26 mouse cellular contexts compared by ENCODE assay signal in genomic region chr4:77710231-77710630, GRCm38 (mm10).
A peak's percentile ranks its signal among the peaks of the same experiment; 100 is the strongest.
DNase-seq lines count a peak whose midpoint lies in the region; ATAC-seq lines count a peak whose summit lies in the region.
"Had no signal": no experiment of that assay in that cellular context is flagged by ENCODE, and none has a peak within 500 bp of the region (broad histone marks: within the 10 kb centered on the region; RNA-seq: fewer than 3 reads in every experiment).

No protein-coding gene starts in this region.

- ATAC-seq in embryonic facial prominence, embryonic 14.5 days (ENCODE audit: low read depth), result no peak
- ATAC-seq in forebrain, embryonic 16.5 days, result peak; percentile 65; the same call in 1 of the 2 replicates
- ATAC-seq in forebrain, embryonic 15.5 days (replicated peaks), result no peak; the same call in 1 of the 2 replicates
- ATAC-seq: activated CD4-positive, CD25-positive, alpha-beta regulatory T cell, adult 4 months; CD4-positive, CD25-positive, alpha-beta regulatory T cell, adult 4 months; Patski had no signal

- peak; percentile 53 for DNase-seq in embryonic facial prominence, embryonic 14.5 days (ENCODE audit: low spot score)
- DNase-seq in embryonic facial prominence, embryonic 10.5 days (ENCODE audit: low spot score), result no peak
- DNase-seq in layer of hippocampus, adult 9-11 months, result peak; percentile 3
- DNase-seq in layer of hippocampus, postnatal 10 days (ENCODE audit: low spot score in 2 of 2), result no peak
- no peak for DNase-seq in cerebellum, postnatal 25 days
- DNase-seq: adrenal gland, adult 8-10 months; adrenal gland, postnatal 14 days; adrenal gland, postnatal 36 days; B cell, adult 2 months; cerebellum, adult 11-12 months; cerebellum, adult 2 months; cerebellum, adult 9-10 months; cerebellum, postnatal 10 days; cerebellum, postnatal 36 days; embryo, embryonic 11 days had no signal

- H3K4me1 ChIP-seq in embryonic facial prominence, embryonic 14.5 days (ENCODE audit: control insufficient read depth, insufficient read depth, low read length), result no peaks in the 10 kb centered on the region
- H3K4me1 ChIP-seq in embryonic facial prominence, embryonic 10.5 days, result no peaks in the 10 kb centered on the region
- H3K4me1 ChIP-seq in forebrain, embryonic 16.5 days (replicated peaks; ENCODE audit: control insufficient read depth, insufficient read depth, low read length), result no peaks in the 10 kb centered on the region
- H3K4me1 ChIP-seq in forebrain, embryonic 15.5 days, result no peaks in the 10 kb centered on the region
- H3K4me1 ChIP-seq: embryonic facial prominence, embryonic 12.5 days; embryonic facial prominence, embryonic 15.5 days; forebrain, embryonic 10.5 days had no signal

- no peaks in the 10 kb centered on the region for H3K9me3 ChIP-seq in embryonic facial prominence, embryonic 14.5 days (ENCODE audit: control insufficient read depth, low read length)
- no peaks in the 10 kb centered on the region for H3K9me3 ChIP-seq in embryonic facial prominence, embryonic 10.5 days
- H3K9me3 ChIP-seq in forebrain, embryonic 16.5 days (ENCODE audit: control insufficient read depth, low read length), result no peaks in the 10 kb centered on the region
- H3K9me3 ChIP-seq in forebrain, embryonic 15.5 days, result no peaks in the 10 kb centered on the region
- H3K9me3 ChIP-seq: embryonic facial prominence, embryonic 12.5 days; embryonic facial prominence, embryonic 15.5 days; forebrain, embryonic 10.5 days had no signal

- no peaks in the 10 kb centered on the region for H3K27me3 ChIP-seq in embryonic facial prominence, embryonic 14.5 days (replicated peaks; ENCODE audit: control insufficient read depth, insufficient read depth, low read length)
- H3K27me3 ChIP-seq in embryonic facial prominence, embryonic 10.5 days (replicated peaks; ENCODE audit: low read depth, poor library complexity, severe bottlenecking), result no peaks in the 10 kb centered on the region
- no peaks in the 10 kb centered on the region for H3K27me3 ChIP-seq in forebrain, embryonic 16.5 days (replicated peaks; ENCODE audit: control insufficient read depth, insufficient read depth, low read length)
- H3K27me3 ChIP-seq in forebrain, embryonic 15.5 days, result no peaks in the 10 kb centered on the region
- H3K27me3 ChIP-seq: CH12.LX; embryonic facial prominence, embryonic 12.5 days; embryonic facial prominence, embryonic 15.5 days; Patski had no signal

- no peak overlapping the region for H3K27ac ChIP-seq in embryonic facial prominence, embryonic 14.5 days (replicated peaks; ENCODE audit: low read depth, low read length)
- no peak overlapping the region for H3K27ac ChIP-seq in embryonic facial prominence, embryonic 10.5 days (replicated peaks)
- H3K27ac ChIP-seq in forebrain, embryonic 16.5 days (ENCODE audit: low read length), result no peak overlapping the region
- no peak overlapping the region for H3K27ac ChIP-seq in forebrain, embryonic 15.5 days (replicated peaks)
- H3K27ac ChIP-seq: embryonic facial prominence, embryonic 12.5 days; embryonic facial prominence, embryonic 15.5 days; forebrain, embryonic 10.5 days had no signal

- H3K4me2 ChIP-seq in embryonic facial prominence, embryonic 14.5 days (ENCODE audit: low read depth, low read length), result no peak overlapping the region
- no peak overlapping the region for H3K4me2 ChIP-seq in forebrain, embryonic 16.5 days (ENCODE audit: low read length)
- H3K4me2 ChIP-seq in forebrain, embryonic 15.5 days (replicated peaks), result no peak overlapping the region
- H3K4me2 ChIP-seq: embryonic facial prominence, embryonic 12.5 days; embryonic facial prominence, embryonic 15.5 days had no signal

- H3K4me3 ChIP-seq in embryonic facial prominence, embryonic 14.5 days (ENCODE audit: low read depth, low read length), result no peak overlapping the region
- H3K4me3 ChIP-seq in embryonic facial prominence, embryonic 10.5 days, result no peak overlapping the region
- no peak overlapping the region for H3K4me3 ChIP-seq in forebrain, embryonic 16.5 days (replicated peaks; ENCODE audit: low read length)
- no peak overlapping the region for H3K4me3 ChIP-seq in forebrain, embryonic 15.5 days
- H3K4me3 ChIP-seq: embryonic facial prominence, embryonic 12.5 days; embryonic facial prominence, embryonic 15.5 days; erythroblast, embryonic 14.5 days; forebrain, embryonic 10.5 days had no signal

- WGBS in embryonic facial prominence, embryonic 14.5 days, result 76% methylated on average over 2 of the region's 2 CpGs
- 82% methylated on average over 2 of the region's 2 CpGs for WGBS in embryonic facial prominence, embryonic 10.5 days
- 60% methylated on average over 2 of the region's 2 CpGs for WGBS in forebrain, embryonic 16.5 days
- WGBS in forebrain, embryonic 15.5 days, result 70% methylated on average over 2 of the region's 2 CpGs

- H3K36me3 ChIP-seq in embryonic facial prominence, embryonic 14.5 days (ENCODE audit: control insufficient read depth, insufficient read depth, low read length), result no peaks in the 10 kb centered on the region
- no peaks in the 10 kb centered on the region for H3K36me3 ChIP-seq in embryonic facial prominence, embryonic 10.5 days (replicated peaks)
- H3K36me3 ChIP-seq in forebrain, embryonic 16.5 days (ENCODE audit: control insufficient read depth, insufficient read depth), result no peaks in the 10 kb centered on the region
- no peaks in the 10 kb centered on the region for H3K36me3 ChIP-seq in forebrain, embryonic 15.5 days
- H3K36me3 ChIP-seq: embryonic facial prominence, embryonic 12.5 days; embryonic facial prominence, embryonic 15.5 days; forebrain, embryonic 10.5 days; G1E had no signal

- no peak overlapping the region for H3K9ac ChIP-seq in embryonic facial prominence, embryonic 14.5 days (ENCODE audit: low read depth, low read length)
- H3K9ac ChIP-seq in forebrain, embryonic 16.5 days (replicated peaks; ENCODE audit: low read depth, low read length), result no peak overlapping the region
- no peak overlapping the region for H3K9ac ChIP-seq in forebrain, embryonic 15.5 days (replicated peaks)
- H3K9ac ChIP-seq: embryonic facial prominence, embryonic 12.5 days; embryonic facial prominence, embryonic 15.5 days had no signal

Comparison
In these comparisons a context has a peak if more than half of its experiments do, and no peak if none do; other contexts are left out.
1. DNase-seq: peak in embryonic facial prominence, embryonic 14.5 days (single experiment) and layer of hippocampus, adult 9-11 months (single experiment); none in embryonic facial prominence, embryonic 10.5 days (single experiment), layer of hippocampus, postnatal 10 days (0 of 2) and cerebellum, postnatal 25 days (0 of 2).